Mouse (Mus musculus): ENCODE results near the gene Thap4.
"Not testable (repeated sequence)": the region's sequence is repeated elsewhere in the genome, so short reads cannot be mapped to it uniquely, and the experiment has no call there.

The Thap4 gene

GRCm38 (mm10) chr1:93688154-93688553 lies 66.5 kb downstream of the Thap4 start:
- DNase-seq = no peak

GRCm38 (mm10) chr1:93686961-93687320 lies 67.7 kb downstream of the Thap4 start:
- no peak for DNase-seq

- DNase-seq = peak; percentile 48
These were observed 68.3 kb downstream of the Thap4 start for GRCm38 (mm10) chr1:93686245-93686960.

- peak; percentile 36 for DNase-seq
These were observed 69.0 kb downstream of the Thap4 start, which contains the start of gene Bok for GRCm38 (mm10) chr1:93685401-93686244. Gene Bok, plus strand, starts transcription at chr1:93685660.

- DNase-seq = no peak
These were observed 74.6 kb downstream of the Thap4 start for GRCm38 (mm10) chr1:93679889-93680568.

GRCm38 (mm10) chr1:93678386-93678785 lies 76.3 kb downstream of the Thap4 start:
- DNase-seq = no peak

GRCm38 (mm10) chr1:93672682-93673081 lies 82.0 kb downstream of the Thap4 start:
- no peak for DNase-seq

- no peak for DNase-seq
These were observed 84.7 kb downstream of the Thap4 start for GRCm38 (mm10) chr1:93669941-93670340.

- peak; percentile 78 for DNase-seq
These were observed 85.7 kb downstream of the Thap4 start for GRCm38 (mm10) chr1:93668791-93669548.

GRCm38 (mm10) chr1:93667760-93668400 lies 86.8 kb downstream of the Thap4 start:
- peak; percentile 67 for DNase-seq

GRCm38 (mm10) chr1:93658559-93658958 lies 96.1 kb downstream of the Thap4 start, which contains the start of gene Stk25:
Gene Stk25, minus strand, starts transcription at chr1:93658659.
- not testable (repeated sequence) for DNase-seq

GRCm38 (mm10) chr1:93657025-93657360 lies 97.7 kb downstream of the Thap4 start:
- no peak for DNase-seq

GRCm38 (mm10) chr1:93656325-93657024 lies 98.2 kb downstream of the Thap4 start:
- no peak for DNase-seq

- DNase-seq = no peak
These were observed 99.9 kb downstream of the Thap4 start for GRCm38 (mm10) chr1:93654798-93655197.

GRCm38 (mm10) chr1:93654275-93654674 lies 100.4 kb downstream of the Thap4 start:
- DNase-seq = no peak

Data from thymus, postnatal 4 days (tissue).